Mouse (Mus musculus): ENCODE data around the gene Esrrb.

Gene Esrrb

DNA sequence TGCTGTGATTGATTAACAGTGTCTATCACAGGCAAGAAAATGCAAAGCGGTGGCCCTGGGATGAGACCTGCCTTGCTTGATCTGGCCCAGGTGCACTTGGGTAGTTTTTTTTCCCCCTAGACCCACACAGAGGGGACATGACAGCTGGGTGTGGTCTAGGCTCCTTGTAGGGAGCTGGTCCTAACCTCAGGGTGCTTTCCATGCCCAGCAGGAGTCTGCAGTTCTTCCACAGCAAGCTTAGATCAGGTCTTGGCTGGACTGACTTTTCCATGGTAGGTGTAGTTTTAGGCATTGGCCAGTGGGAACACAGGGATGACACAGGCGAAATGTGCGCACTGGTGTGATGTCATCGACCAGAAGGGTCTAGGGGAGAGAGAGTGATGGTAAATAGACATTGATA, 136.2 kb downstream of the Esrrb start:
- DNase-seq (ENCODE audit: low spot score in 2 of 2) = no peak

DNA sequence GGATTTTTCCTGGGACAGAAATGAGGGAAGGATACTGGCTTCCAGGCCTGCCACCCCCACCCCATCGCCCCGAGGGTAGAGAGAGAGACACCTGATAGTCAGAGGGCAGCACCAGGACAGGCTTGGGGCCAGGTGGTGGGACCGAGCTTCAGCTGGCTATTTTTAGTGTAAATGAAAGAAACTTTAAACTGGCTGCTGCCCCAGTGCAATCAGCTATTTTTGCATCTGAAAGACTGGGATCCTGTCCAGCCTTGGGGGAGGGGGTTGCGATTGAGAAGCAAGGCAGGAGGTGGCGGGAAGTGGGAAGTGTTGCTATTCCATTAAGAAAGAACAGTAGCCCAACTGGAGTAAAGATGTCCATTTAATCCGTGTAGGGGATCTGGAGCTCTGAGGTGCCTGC, 137.8 kb downstream of the Esrrb start:
- DNase-seq (ENCODE audit: low spot score in 2 of 2) = peak in 1 of 2 experiments; percentile 31

DNA sequence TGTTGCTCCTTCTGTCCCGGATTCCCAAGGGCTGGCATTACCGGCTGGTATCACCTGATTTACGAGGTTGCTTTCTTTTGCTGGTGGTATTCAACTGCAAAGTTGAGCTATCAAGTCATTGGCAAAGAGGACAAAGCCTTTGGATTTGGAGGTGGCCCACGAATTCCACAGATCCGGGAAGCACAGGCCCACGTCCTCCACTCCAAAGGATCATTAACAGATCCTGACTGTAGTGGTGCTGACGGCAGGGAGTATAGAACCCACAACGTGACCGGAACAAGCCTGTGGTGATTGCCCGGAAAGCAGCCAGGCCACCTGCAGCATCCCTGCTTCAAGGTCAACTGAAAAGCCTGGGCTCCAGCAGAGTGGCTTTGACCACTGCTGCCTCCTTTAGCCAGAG, 140.8 kb downstream of the Esrrb start:
- DNase-seq (ENCODE audit: low spot score in 2 of 2) = no peak

DNA sequence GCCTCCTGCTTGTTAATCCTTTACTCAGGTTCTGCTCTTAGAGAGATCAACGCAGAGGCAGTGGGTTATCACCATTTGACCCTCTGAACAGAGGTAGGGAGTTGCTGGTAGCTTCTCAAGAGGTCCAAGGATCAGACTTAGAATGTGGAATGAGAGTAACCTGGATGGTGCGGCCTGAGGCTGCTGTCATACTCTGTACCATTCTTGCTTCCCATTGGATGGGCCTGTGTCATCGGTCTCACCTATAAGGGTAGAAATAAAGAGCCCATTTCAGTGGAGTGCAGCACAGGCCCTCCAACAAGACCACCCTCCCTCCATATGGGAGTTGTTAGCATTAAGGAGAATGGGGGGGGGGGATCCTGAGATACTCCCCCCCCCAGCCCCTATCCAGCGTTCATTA, 143.0 kb downstream of the Esrrb start:
- no peak for DNase-seq (ENCODE audit: low spot score in 2 of 2)

DNA sequence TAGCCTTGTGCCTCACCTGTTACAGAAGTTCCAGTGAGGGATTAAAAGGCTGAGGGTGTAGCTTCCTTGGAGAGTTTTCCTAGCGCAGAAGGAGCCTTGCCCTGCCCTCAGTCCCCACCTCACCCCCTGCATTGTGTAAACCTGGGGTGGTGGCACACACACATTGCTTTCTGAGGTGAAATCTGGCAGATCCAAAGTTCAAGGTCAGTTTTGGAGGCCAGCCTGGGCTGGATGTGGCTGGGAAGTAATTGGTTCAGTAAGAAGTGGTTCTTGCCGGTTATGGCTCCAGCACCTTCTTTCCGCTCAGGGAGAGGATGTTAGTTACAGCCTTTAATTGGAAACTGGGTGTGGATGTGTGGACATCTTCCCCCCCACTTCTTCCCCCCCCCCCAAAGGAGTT, 143.4 kb downstream of the Esrrb start:
- no peak for DNase-seq (ENCODE audit: low spot score in 2 of 2)

DNA sequence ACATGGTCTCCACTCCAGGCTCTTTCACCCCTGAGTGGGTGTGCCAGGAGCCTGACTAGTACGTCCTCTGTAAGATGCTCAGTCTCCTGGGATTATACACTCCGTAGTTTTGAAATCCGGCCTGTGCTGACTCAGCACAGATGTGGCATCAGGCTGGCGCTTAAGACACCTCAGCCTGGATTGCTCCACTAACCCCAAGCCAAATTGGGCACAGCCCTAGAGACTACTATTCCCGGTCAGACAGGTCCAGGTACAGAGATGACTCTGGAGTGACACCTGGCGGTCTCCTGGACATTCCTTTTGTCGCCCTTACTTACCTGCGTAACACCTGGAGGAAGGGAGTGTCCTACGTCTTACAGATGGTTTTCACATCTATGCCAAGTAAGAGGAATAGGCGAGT, 146.8 kb downstream of the Esrrb start:
- DNase-seq (ENCODE audit: low spot score in 2 of 2) = no peak

DNA sequence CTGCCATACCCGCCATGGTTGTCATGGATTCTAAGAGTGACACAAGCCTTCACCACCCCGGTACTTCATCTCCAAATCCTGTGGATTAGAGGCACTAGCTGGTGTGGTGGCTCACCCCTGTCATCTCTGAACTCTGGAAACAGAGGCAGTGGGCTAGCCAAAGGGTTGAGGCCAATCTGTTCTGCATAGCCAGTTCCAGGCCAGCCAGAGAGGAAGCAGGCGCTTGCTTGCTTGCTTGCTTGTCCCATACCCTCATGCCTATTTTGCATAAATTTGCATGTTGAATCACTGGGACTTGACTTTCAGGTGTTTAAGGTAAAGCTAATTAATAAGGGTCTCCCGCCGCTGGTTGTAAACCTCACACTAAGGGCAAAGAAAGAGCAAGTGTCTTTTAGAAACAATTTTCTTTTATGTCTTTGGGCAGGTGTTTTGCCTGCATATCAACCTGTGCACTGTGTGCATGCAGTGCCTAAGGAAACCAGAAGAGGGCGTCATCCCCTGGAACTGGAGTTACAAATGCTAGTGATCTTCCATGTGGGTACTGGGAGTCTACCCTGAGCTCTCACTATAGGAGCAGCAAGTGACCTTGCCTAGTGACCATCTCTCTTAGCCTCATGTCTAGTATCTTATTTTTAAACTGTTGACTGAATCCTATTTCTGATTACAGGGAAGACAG, 147.5 kb downstream of the Esrrb start:
- DNase-seq (ENCODE audit: low spot score in 2 of 2) = no peak

DNA sequence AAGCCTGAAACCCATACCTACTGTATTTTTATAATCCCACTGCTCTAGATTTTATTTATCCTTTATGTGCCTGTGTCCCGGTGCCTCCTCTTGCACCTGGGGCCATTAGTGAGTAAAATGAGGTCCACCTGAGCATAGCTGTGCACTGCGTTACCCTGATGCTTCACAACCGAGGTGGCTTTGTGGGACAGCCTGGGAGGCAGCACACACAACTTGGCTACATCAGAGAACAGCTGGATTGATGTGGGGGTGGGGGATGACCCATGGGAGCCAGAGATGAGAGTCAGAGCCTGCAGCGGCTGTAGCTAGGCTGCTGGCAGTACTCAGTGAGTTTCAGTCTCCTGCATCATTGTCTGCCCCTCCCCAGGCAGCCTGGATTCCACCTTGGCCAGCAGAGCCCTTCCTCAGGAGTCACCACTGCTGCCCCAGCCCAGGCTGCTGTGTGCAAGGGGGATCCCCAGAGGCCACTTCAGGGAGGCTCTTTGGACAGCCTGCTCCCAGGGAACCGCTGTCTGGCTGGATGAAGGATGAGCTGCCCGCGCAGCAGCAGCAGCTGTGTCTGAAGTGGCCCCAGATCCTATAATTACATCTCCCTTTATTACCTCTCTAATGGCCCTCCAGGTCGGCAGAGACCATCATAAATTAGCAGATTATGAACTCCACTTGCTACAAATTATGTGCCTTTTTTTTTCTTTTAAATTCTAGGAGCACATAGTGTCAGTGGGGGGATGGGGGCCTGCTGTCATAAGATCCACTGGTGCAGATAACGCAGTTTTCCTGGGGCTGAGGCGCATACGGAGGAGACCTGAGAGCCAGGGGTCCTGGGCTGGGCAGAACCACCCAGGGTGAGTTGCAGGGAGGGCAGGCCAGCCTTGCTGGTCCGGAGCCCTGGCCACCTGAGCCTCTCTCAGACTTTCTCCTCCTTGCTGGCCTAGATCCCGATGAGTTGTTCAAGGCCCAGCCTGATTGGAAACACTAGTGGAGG, 148.7 kb downstream of the Esrrb start:
- no peak for DNase-seq (ENCODE audit: low spot score in 2 of 2)

DNA sequence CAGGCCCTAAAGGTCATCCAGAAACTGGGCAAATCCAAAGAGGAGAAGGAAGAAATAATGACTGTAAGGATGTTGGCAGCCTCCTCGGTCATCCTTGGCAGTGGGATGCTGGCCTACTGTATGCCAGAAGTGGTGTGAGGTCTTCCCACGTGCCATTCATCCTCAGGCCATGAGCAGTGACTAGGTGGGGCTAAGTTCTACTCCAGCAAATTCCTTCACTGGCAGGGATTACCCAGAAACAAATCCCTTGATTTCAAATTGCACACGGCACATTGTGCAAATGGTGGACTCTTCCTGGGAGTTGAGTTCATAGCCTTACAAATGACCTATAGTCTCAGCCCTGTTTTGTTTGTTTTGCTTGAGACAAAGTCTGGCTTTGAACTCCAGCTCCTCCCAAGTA, 151.4 kb downstream of the Esrrb start:
- no peak for DNase-seq (ENCODE audit: low spot score in 2 of 2)

DNA sequence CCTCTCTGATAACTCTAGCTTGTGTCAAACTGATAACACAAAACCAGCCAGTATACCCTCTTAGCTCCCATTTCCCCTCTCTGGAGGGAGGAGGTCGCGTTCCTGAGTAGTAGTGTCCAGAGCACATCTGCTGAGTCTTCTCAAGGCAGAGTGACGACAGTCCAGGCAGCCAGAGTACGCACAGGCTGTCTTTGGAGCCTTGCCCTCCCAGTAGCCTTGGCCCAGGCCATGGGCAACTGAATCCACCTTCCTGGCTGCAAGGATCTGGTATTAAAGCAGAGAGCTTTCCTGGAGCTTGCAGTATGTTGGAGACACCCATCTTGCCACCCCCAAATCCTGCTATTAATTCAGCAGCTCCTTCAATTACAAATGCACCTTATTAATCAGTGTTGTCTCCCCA, 152.7 kb downstream of the Esrrb start:
- DNase-seq (ENCODE audit: low spot score in 2 of 2) = no peak

DNA sequence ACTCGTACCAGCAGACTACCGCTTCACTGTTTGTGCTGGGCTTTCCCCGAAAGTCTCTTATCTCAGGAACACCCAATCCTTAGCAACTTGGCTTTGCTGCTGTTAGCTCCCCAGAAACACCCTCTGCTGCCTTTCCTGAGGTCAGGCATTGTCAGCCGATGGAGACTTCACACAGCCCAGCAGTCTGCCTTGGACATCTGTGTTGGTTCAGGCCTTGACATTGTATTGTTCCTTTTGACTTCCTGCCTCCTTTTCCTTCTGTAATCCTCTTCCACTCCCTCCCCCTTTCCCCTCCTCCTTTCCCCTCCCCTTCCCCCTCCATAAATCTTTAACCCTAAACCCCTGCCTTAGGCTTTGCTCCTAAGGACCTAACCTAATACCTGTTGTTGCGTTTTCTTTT, 155.7 kb downstream of the Esrrb start:
- no peak for DNase-seq (ENCODE audit: low spot score in 2 of 2)

DNA sequence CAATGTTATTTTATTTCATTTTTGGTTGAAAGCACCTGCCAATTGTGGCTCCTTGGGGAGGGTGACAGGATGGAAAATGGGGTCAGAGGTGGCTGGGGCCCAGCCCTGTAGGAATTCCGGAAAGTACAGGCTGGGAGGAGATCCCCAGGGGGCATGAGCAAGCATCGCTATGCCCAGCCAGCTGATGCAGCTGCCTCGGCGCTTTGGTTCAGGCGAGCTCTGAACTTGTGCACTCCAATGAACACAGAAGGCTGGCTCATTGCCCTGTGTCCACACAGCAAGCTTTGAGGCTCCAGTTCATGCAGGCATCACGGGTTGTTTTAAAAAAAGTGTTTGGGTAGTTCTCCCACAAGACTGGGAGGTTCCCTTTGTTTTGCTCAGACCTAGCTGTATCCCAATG, 156.8 kb downstream of the Esrrb start:
- no peak for DNase-seq (ENCODE audit: low spot score in 2 of 2)

DNA sequence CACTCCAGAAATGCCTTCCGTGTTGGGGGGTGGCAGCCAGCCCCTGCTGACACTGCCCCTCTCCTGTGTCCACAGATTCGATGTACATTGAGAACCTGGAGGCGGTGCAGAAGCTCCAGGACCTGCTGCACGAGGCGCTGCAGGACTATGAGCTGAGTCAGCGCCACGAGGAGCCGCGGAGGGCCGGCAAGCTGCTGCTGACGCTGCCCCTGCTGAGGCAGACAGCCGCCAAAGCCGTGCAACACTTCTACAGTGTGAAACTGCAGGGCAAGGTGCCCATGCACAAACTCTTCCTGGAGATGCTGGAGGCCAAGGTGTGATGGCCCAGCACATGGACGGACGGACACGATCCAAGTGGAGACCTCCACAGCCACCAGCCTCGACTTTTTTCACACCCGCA, 157.8 kb downstream of the Esrrb start:
- no peak for DNase-seq (ENCODE audit: low spot score in 2 of 2)

DNA sequence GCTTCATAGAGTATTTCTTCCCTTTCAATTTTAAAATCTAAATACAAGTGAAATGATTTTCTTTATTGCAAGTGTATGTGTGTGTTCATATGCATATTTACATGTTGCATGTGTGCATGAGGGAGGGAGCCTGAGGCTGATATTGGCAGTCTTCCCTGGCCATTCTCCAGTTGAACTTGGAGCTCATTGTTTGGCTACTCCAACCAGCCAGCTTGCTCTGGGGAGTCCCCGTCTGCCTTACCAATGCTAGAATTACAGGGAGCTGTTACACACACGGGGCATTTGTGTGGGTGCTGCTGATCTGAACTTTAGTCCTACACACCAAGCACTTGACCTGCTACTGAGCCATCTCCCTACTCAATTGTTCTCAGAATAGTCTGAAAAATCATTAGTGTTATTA, 173.4 kb downstream of the Esrrb start:
- DNase-seq (ENCODE audit: low spot score in 2 of 2) = no peak

DNA sequence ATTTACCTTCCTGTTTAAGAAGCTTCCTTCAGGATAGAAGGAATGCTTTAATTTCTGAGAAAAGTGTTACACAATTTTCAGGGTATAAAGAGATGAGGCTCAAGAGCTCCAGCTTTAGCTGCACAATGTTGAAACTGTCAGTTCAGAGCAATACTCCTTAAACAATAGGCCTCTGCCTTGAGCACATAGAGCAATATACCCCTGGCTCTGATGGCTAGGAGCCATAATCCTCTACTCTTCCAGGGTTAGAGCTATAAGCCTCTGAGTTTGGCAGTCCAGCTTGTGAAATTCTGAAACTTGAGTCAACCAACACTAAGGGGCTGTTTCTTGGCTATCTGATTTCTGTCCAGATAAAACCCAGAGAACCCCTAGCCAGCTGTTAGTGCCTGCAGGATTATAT, 176.9 kb downstream of the Esrrb start:
- DNase-seq (ENCODE audit: low spot score in 2 of 2) = no peak

DNA sequence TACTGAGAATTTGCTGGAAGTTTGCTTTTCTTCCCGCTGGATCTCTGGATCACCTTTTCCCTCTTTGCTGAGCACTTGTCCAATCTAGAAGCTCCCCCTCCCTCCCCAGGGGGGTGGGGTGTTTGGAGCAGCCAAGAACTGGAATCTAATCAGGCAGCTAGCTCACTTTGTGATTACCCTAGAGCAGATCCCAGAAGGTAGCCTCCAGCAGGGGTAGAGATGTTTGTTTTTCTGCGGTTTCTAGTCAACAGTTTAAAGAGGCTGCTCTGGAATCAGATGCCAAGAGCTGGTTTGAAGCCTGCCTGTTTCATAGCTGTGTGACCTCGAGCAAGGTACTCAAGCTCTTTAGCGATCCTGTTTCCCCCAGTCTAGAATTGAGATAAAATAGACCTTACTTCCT, 177.8 kb downstream of the Esrrb start:
- DNase-seq (ENCODE audit: low spot score in 2 of 2) = no peak

DNA sequence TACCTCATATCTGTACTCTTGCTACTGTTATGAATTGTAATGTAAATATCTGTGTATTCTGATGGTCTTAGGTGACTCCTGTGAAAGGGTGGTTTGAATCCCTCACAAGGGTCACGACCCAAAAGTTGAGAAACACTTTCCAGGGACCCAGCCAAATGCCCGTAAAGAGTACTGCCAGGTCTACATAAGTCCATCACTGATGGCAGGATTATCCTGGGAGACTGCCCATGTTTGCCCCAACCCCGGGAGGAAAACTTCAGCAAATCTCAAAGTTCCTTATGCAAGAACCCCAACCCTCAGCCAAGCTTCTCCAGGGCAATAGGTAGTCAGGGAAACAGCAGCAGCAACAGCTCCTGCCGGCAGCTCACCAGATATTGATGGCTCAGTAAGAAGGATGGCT, 178.6 kb downstream of the Esrrb start:
- DNase-seq (ENCODE audit: low spot score in 2 of 2) = peak in 1 of 2 experiments; percentile 8

DNA sequence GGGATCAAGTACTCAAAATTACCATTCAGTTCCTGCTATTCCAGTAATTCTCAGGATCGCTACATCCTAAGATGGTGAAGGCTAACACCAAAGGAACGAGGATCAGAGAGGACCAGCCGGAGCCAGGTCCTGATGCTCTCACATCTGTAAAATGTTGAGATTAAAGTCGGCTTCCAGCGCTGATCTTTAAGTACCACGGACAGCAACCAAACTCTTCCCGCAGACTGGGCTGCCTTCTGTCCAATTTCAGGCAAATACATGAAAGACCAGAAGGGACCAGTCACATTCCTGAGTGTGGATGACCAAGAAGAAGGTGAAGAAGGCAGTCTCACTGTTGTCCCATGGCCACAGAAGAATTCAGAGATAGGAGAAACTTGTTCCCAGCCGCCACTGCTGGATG, 186.9 kb downstream of the Esrrb start:
- no peak for DNase-seq (ENCODE audit: low spot score in 2 of 2)

DNA sequence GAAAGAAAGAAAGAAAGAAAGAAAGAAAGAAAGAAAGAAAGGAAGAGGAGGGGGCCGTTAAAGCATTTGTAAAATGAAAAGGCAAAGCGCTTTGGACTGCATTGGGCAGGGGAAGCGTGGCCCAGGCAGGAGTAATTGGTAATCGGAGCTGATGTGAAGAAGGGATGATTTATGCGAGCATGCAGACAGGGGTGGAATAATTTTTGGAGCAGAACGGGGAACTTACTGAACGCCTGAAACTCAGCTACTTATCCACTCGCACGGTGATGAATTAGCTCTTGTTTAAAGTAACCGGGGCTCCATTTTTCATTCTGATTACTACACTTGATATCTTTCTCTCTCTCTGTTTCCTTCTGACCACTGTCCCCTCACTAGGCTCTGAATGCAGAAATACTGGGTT, 192.1 kb downstream of the Esrrb start:
- DNase-seq (ENCODE audit: low spot score in 2 of 2) = no peak

DNA sequence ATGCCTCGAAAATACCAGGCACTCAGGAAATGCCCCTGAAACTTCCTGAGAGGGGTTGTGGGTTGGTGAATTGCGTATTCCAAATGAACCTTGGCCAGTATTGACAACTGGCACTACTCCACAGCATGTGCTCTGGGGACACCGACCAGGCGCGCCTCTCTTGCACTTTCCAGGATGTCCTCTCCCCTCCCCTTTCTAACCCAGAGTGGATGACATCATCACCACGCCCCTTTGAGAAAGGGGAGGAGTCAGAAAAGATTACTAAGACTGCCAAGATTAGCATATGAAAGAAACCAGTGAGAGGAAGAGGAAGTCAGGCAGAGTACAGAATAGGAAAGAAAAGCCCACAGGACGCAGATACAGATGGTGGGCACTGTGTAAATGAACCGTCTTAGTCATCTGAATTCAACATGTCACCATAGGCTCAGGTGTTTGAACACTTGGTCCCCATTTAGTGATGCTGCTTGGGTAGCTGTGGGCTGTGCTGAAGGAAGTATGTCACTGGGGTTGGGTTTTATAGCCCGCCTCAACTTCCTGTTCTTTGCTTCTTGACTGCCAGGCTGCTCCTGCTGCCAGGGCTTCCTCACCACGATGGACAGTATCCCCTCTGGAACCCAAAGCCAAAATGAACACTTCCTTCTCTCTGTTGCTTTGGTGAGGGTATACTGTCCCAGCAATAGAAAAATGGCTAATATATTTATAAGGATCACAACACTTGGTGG, 196.0 kb downstream of the Esrrb start:
- DNase-seq (ENCODE audit: low spot score in 2 of 2) = no peak

DNA sequence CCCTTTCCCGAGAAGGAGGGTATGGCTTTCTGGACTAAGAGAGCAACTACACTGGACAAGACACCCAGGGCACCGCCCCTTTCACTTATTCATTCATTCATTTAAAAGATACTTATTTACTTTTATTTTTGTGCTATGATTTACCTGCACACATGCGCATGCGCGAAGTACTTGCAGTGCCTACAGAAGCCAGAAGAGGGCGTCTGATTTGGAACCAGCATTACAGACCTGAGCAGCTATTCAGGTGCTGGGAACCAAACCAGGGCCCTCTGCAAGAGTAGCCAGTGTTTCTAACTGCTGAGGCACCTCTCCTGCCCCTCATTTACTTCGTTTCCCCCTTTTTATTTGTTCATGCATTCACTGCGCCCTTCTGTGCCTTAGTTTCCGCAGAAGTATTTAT, 198.0 kb downstream of the Esrrb start:
- no peak for DNase-seq (ENCODE audit: low spot score in 2 of 2)

DNA sequence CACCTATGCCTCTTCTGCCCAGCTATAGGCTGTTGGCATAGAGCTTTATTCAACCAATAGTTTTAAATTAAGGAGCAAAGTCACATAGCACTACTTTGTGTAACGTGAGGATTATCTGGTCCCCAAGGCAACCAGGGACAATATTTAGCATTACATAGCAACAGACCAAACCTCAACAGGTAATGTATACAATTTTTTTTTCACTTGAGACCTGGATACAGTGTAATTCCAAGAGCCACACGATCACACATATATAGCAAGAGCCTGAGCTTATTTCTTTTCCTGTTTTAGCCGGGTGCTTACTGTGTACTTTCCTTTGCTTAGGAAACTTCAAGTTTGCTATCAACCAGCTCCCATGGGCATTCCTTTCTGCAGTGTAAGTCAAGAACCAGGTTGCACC, 201.8 kb downstream of the Esrrb start:
- no peak for DNase-seq (ENCODE audit: low spot score in 2 of 2)

DNA sequence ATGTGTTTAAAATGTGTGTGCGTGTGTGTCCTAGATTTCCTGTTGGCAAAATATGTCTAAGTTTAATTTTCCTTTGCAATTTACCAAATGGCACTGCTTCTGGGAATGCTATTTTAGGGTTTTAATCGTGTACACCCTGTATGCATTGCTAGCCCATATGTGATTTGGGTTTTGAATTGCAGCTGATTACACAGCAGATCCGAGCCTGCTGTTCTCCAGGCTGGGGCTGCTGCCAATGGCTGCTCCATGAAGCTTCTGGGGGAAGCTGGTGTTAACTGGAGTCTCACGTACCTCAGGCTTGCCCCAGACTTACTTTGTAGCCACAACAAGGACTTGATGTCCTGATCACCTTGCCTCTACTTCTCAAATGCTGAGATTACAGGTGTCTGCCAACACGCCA, 205.1 kb downstream of the Esrrb start:
- DNase-seq (ENCODE audit: low spot score in 2 of 2) = no peak
